Mouse (Mus musculus) cerebellum, postnatal 36 days (tissue): ENCODE measurements around the gene Inpp5f.
"Not testable (repeated sequence)": the region's sequence is repeated elsewhere in the genome, so short reads cannot be mapped to it uniquely, and the experiment has no call there.

Experiments used
- DNase-seq, 2 experiments: peaks; one replicate each; pipeline ENCODE4 v3.0.0; 2021 to 2022; ENCODE audit warnings: mixed read lengths in 2 of 2

The Inpp5f gene

GRCm38 (mm10) chr7:128610897-128611798, at the start of gene Inpp5f:
TSS of gene Inpp5f (plus strand) at chr7:128611328.
- DNase-seq: peak; percentile 94 to 96

GRCm38 (mm10) chr7:128563373-128563772, 47.8 kb upstream of the Inpp5f start:
- DNase-seq: no peak

- no peak for DNase-seq
These were observed 44.8 kb upstream of the Inpp5f start for GRCm38 (mm10) chr7:128566311-128566710.

- DNase-seq: peak; percentile 73 to 74
These were observed 43.4 kb upstream of the Inpp5f start for GRCm38 (mm10) chr7:128567561-128568244.

- not testable (repeated sequence) for DNase-seq
These were observed 41.7 kb upstream of the Inpp5f start for GRCm38 (mm10) chr7:128569429-128569828.

- DNase-seq: no peak
These were observed 41.0 kb upstream of the Inpp5f start for GRCm38 (mm10) chr7:128569987-128570656.

GRCm38 (mm10) chr7:128570657-128571056, 40.5 kb upstream of the Inpp5f start:
- not testable (repeated sequence) for DNase-seq

GRCm38 (mm10) chr7:128572030-128572429, 39.1 kb upstream of the Inpp5f start:
- DNase-seq: no peak

- DNase-seq: no peak
These were observed 35.9 kb upstream of the Inpp5f start for GRCm38 (mm10) chr7:128575211-128575610.

- no peak for DNase-seq
These were observed 35.3 kb upstream of the Inpp5f start for GRCm38 (mm10) chr7:128575794-128576193.

GRCm38 (mm10) chr7:128577607-128578006, 33.5 kb upstream of the Inpp5f start:
- no peak for DNase-seq

- no peak for DNase-seq
These were observed 32.8 kb upstream of the Inpp5f start for GRCm38 (mm10) chr7:128578199-128578945.

- no peak for DNase-seq
These were observed 31.7 kb upstream of the Inpp5f start for GRCm38 (mm10) chr7:128579381-128579780.

GRCm38 (mm10) chr7:128580318-128580717, 30.8 kb upstream of the Inpp5f start:
- DNase-seq: no peak

- DNase-seq: no peak
These were observed 29.2 kb upstream of the Inpp5f start for GRCm38 (mm10) chr7:128581864-128582484.

- DNase-seq: peak; percentile 40 to 66
These were observed 27.7 kb upstream of the Inpp5f start for GRCm38 (mm10) chr7:128583213-128583948.

GRCm38 (mm10) chr7:128587334-128587933, 23.7 kb upstream of the Inpp5f start:
- DNase-seq: no peak

- no peak for DNase-seq
These were observed 19.6 kb upstream of the Inpp5f start for GRCm38 (mm10) chr7:128591345-128592084.

GRCm38 (mm10) chr7:128592118-128592935, 18.8 kb upstream of the Inpp5f start:
- no peak for DNase-seq
